Mouse (Mus musculus) urinary bladder, adult 2 months (tissue): ENCODE data around the gene Ssr1. TPM values are rescaled to one million over a fixed set of nuclear protein-coding genes. Genes with fewer than 3 reads are reported as not detected.

Experiments
- DNase-seq: peaks from one replicate; pipeline ENCODE4 v3.0.0; 2022; ENCODE audit warnings: low spot score
- polyA plus RNA-seq: library from polyadenylated mRNA; depleted of rRNA; stranded (reverse); fragments of >200 nt; gene quantifications from 2 replicates; pipeline ENCODE4 v1.2.3, GENCODE M21; 2012

The Ssr1 gene
- polyA plus RNA-seq, 1 experiment = 24.4 TPM

- no peak for DNase-seq
Measured at GRCm38 (mm10) chr13:37945392-37945791, 48.6 kb downstream of the Ssr1 start.

DNA sequence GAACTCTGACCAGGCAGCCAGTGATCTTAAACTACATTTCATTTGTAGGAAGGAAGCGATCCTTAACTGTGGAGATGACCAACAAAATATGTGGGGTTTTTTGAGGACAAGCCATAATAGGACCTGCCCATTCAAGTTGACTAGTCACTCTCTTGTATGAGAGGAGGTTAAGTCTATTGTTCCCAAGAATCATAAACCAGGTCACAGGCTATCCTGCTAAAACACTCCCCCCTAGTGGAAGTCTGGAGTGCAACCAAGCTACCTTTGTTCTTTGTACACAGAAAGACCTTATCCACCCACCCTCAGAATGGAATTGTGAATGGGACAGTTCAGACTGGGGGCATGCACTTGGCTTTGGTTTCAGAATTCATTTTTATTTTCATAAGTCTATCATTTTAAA lies 49.7 kb downstream of the Ssr1 start:
- DNase-seq = no peak

DNA sequence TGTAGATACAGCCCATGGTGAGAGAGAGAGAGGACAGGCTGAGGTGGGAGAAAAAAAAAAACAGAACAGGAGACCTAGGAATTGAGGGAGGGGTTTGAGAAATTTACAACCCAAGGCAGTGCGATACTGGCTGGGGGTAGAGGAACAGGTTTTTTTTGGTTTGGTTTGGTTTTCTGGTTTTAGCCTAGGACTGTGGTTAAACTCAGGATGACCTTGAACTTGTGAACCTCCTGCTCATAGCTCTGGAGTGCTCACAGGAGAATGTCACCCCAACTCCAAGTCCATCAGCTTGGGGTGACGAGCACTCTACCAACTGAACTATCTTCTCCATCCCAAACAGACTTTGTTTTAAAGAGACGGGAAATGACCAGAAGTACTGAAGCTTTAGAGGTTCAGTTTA lies 50.6 kb downstream of the Ssr1 start:
- no peak for DNase-seq

GRCm38 (mm10) chr13:37942887-37943331 lies 51.1 kb downstream of the Ssr1 start:
- DNase-seq = no peak

DNA sequence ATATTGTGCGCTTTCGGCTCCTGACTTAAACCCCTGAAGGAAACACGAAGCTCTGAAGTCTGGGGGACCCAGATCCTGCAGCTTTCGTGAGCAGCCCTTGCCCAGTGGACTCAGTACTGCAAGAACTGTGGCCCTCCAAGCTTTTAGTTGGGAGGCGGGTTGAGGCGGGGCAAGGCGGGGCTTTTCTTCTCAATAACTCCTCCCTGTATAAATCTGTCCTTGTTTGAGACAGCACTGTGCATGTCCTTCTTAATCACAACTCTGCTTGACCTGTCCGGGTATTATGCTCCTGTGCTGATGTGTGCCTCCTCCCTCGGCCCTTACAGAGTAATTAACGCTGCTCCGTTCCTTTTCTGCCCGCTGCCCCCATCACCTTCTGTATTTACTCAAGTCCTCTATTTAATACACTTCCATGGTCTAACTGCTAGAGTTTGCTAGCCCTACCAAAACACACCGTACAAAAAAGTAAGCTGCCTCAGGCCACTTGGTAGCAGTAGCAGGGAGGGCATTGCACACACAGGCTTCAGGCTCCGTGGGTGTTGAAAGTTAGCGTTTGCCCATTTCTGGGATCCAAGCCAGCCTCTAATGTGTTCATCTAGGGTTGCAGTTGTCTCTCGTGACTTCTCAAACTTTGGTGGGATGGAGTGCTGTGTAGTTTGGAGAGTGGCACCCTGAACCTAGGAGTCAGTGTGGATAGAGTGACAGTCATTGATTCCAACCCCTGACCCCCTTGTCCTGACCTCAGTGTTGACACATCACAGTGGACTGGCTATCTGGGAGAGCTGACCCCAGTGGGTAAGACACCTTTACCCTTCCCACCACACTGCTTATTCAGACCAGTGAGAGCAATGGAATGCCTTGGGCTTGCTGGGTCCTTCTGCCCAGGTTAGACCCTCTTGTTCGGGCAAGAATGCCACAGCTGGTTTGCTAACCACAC lies 51.8 kb downstream of the Ssr1 start:
- no peak for DNase-seq

GRCm38 (mm10) chr13:37941138-37941645 lies 52.8 kb downstream of the Ssr1 start:
- DNase-seq = no peak

DNA sequence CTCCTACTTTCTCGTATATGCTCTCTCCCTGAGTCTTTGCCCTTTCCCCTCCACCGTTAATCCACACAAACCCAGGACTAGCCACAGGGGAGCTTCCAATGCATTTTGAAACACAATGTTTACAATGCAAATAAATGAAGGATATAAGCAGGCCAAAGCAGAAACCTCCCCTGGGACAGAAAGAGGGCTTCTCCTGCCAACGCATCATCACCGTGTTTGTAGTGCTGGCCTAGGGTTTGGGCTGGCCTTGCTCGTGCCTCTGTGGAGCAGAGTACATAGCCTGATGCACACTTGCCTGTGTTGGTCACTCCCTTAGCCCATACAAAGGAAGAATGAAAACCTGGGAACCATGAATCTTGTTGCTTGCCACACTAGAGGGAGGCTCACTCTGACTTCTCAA lies 53.4 kb downstream of the Ssr1 start:
- DNase-seq = no peak

DNA sequence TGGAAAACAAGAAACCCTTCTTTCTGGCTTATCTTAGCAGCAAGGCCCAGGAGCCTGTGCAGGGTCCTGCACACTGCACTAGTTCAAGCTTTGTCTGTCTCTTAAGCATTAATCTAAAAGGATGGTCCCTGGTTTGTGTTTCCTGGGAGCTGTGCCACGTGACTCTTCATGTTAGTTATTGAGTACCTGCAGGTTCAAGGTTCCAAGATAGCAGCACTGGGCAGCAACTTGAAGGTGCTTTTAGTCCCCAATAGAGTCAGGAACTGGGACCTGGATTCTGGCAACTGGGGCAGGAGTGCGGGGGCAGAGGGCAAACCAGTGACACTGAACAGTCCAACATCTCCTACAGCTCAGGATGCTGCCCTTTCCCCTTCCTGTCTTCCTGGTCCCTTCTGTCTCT lies 53.9 kb downstream of the Ssr1 start:
- no peak for DNase-seq

DNA sequence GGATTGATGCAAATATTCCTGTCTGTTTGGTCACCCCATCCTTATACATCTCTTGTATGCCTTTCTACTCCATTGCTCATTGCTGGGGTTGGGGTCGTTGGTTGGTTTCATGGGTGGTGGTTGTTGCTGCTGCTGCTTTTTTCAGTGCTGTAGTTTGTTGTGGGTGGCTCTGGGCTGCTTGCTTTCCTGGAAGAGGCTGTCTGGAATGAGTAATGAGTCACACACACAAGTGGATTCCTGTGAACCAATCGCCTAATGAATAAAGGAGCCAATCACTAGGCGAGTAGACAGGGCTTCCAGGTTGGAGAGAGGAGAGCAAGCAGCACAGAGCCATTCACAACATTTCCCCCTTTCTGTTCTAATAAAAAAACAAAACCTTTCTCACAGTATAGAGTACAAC lies 57.7 kb downstream of the Ssr1 start:
- no peak for DNase-seq

DNA sequence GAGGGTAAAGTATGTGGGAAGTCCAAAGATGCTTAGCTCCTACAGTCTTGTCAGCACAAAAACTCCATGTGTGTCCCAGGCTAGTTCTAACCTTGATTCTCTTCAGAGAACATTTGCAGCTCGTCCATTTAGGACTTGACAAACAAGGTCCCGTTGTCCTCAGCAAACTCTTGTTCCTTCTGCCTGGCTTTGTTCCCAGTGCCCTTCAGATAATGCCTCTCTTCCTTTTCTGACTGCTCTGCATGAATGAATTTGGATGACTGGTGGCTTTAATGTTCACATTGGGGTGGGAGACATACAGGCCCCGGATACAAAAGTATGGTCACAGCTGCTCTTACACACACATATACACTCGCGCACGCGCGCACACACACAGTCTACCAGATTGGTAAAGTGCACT lies 59.1 kb downstream of the Ssr1 start:
- DNase-seq = no peak

DNA sequence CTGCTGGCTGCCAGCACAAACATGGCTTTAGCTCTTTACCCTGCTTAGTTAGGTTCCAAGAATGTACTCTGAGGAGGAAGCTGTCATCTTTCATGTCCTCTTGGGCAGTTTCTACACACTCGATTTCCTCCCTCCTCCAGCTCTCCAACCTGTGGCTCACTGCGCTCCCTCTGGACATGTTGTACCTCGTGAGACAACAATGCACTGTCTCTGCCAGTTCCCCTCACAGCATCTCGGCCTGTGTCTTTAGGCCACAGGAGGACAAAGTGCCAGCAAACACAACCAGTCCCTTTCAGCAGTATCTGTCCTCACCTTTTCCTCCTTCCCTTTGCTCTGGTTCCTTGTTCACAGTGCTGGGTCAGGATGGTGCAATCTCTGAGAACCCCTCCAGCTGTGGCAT lies 59.9 kb downstream of the Ssr1 start:
- no peak for DNase-seq

- DNase-seq = no peak
Measured at GRCm38 (mm10) chr13:37931210-37931922, 62.7 kb downstream of the Ssr1 start.

- no peak for DNase-seq
Measured at GRCm38 (mm10) chr13:37930621-37931020, 63.4 kb downstream of the Ssr1 start.

DNA sequence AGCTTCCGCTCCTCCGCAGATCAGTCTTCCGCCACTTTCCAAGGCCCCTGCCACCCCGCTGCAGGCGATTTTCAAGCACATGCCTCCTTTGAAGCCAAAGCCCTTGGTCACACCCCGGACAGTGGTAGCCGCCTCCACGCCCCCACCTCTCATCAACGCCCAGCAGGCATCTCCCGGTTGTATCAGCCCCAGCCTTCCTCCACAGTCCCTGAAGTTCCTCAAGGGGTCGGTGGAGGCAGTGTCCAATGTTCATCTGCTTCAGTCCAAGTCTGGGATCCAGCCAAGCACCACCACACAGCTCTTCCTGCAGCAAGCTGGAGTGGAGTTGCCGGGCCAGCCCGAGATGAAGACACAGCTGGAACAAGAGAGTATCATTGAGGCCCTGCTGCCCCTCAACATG lies 63.9 kb downstream of the Ssr1 start:
- no peak for DNase-seq

DNA sequence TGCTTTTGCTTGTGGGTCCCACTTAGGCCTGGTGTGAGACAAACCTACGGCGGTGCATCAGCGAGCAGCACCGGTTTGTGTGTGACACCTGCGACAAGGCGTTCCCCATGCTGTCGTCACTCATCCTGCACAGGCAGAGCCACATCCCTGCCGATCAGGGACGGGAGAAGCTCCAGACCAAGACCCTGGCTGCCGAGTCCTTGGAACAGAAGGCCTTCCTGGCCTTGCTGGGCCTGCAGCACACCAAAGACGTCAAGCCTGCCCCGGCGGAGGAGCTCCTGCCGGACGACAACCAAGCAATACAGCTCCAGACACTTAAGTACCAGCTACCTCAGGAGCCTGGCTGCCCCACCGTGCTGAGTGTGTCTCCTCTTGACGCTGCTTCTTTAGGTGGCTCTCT lies 64.5 kb downstream of the Ssr1 start:
- no peak for DNase-seq

DNA sequence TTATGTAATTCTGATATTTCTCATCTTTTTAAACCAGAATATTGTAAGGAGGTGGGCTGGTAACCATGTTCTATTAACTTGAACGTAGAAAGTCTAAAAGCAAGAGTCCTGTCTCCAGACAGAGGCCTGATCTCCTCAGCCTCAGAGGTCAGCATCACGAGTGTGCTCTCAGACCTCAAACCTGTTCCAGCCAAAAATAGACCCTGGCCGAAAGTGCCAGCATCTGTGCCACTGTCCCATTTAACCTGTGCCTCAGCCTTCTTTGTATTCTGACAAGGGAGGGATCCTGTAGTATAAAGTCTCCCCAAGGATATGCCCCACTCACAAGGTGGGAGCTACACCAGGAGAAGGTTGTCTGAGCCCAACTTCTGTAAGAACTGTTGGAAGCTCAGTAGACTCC lies 67.6 kb downstream of the Ssr1 start:
- DNase-seq = no peak

- no peak for DNase-seq
Measured at GRCm38 (mm10) chr13:37924461-37924948, 69.5 kb downstream of the Ssr1 start.

DNA sequence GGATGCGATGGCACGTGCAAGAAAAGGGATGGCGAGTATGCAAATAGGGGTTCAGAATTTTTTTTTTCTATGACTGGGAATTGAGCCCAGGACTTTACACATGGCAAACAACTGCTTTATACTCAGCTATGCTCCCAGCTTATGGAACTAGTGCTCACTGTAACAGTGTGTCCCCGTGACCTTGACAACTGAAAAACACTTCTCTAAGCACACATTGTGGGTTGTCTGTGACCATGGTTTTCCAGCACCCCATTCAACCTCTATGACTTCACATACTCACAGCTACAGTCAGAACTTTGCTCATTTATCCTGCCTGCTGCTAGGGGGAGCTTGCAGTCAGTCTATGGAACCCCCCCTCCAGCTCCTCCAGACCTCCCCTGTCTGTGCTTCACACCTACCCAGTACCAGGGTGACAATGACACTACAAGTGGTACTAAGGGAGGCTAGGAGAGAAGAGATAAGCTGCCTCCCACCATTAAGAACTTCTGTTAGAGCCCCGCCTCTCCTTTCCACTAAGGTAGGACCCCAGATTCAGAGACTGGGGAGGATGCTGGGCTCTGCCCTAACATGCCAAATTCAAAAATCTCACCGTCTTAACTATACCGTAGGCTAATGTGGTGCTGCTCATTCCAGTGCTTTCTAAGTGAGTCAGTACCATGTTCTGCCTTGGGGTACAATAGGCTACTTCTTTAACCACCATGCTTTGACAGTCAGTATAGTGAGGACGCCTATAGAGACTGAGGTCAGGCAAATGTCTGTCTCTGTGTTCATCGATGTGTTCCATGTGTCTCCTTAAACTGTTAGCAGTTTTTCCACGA lies 70.2 kb downstream of the Ssr1 start:
- DNase-seq = no peak

- no peak for DNase-seq
Measured at GRCm38 (mm10) chr13:37923091-37923490, 70.9 kb downstream of the Ssr1 start.

- DNase-seq = no peak
Measured at GRCm38 (mm10) chr13:37920727-37921126, 73.3 kb downstream of the Ssr1 start.

- DNase-seq = no peak
Measured at GRCm38 (mm10) chr13:37919711-37920277, 74.2 kb downstream of the Ssr1 start.
